Mouse (Mus musculus): ENCODE data around the gene Lsm10. TPM values are rescaled to one million over a fixed set of nuclear protein-coding genes. Genes with fewer than 3 reads are reported as not detected.
"Not testable (repeated sequence)": the region's sequence is repeated elsewhere in the genome, so short reads cannot be mapped to it uniquely, and the experiment has no call there.

Gene Lsm10
- polyA plus RNA-seq, 1 experiment from 2014 or later: 55.8 TPM

DNA sequence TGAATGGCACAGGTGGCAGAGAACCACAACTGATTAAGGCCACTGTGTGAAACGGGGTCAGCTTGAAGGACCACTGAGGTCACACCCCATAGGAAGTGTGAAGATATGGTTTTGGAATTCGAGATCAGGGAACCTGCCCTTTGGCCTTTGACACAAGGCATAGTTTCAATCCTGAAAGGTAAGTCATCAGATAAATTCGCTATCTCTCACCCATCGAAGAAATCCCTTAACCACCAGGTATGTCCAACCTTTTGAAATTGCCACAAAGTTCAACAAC is 5.6 kb upstream of the Lsm10 start:
- H3K4me2 ChIP-seq (ENCODE audit: low read length): no peak overlapping the region
- H3K27ac ChIP-seq (ENCODE audit: low read depth, low read length): no peak overlapping the region
- no peak for ATAC-seq
- H3K9me3 ChIP-seq (ENCODE audit: control insufficient read depth, low read length): no peaks in the 10 kb centered on the region
- no peak overlapping the region for H3K9ac ChIP-seq (ENCODE audit: low read depth, low read length)
- no peaks in the 10 kb centered on the region for H3K36me3 ChIP-seq (ENCODE audit: control insufficient read depth, insufficient read depth, low read length)
- 81% methylated on average over 4 of the region's 4 CpGs for WGBS
- H3K4me3 ChIP-seq (ENCODE audit: low read length): no peak overlapping the region
- no peaks in the 10 kb centered on the region for H3K4me1 ChIP-seq (ENCODE audit: control insufficient read depth, insufficient read depth, low read depth, low read length)
- no peaks in the 10 kb centered on the region for H3K27me3 ChIP-seq (replicated peaks; ENCODE audit: control insufficient read depth, insufficient read depth, low read length)

- Histone ChIP-seq H3K4me1 (ENCODE audit: control insufficient read depth, insufficient read depth, low read depth, low read length) (no peaks in the 10 kb centered on the region; the same call in 1 of the 2 replicates), H3K36me3 (ENCODE audit: control insufficient read depth, insufficient read depth, low read length) (no peaks in the 10 kb centered on the region), H3K9me3 (ENCODE audit: control insufficient read depth, low read length) (no peaks in the 10 kb centered on the region), H3K4me2 (ENCODE audit: low read length) (no peak overlapping the region), H3K27ac (ENCODE audit: low read depth, low read length) (no peak overlapping the region), H3K27me3 (replicated peaks; ENCODE audit: control insufficient read depth, insufficient read depth, low read length) (no peaks in the 10 kb centered on the region), H3K4me3 (ENCODE audit: low read length) (no peak overlapping the region), H3K9ac (ENCODE audit: low read depth, low read length) (no peak overlapping the region)
- 81% methylated on average over 8 of the region's 8 CpGs for WGBS
- ATAC-seq: no peak
Measured at GRCm38 (mm10) chr4:126091873-126092272, 4.5 kb upstream of the Lsm10 start.

DNA sequence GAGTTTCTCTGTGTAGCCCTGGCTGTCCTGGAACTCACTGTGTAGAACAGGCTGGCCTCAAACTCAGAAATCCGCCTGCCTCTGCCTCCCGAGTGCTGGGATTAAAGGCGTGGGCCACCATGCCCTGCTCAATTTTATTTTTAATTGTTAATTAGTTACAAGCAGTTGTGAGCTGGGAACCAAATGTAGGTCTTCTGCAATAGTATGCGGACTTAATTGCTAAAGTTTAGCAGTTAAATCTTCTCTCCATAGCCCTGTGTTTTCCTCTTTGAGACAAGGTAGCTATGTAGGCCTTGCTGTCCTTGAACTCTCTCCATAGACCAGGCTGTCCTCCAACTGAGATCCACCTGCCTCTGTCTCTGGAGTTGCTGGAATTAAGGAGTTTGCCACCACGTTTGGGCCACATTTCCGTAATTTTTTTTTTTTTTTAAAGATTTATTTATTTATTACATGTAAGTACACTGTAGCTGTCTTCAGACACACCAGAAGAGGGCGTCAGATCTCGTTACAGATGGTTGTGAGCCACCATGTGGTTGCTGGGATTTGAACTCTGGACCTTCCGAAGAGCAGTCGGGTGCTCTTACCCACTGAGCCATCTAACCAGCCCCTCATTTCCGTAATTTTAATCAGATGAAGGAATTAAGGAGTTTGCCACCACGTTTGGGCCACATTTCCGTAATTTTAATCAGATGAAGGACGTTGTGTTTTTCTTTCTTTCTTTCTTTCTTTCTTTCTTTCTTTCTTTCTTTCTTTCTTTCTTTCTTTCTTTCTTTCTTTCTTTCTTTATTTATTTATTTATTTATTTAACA is 597 bp upstream of the Lsm10 start:
- not testable (repeated sequence) for H3K9ac ChIP-seq (ENCODE audit: low read depth, low read length); H3K36me3 ChIP-seq (ENCODE audit: control insufficient read depth, insufficient read depth, low read length); H3K27me3 ChIP-seq (replicated peaks; ENCODE audit: control insufficient read depth, insufficient read depth, low read length); ATAC-seq; H3K4me1 ChIP-seq (ENCODE audit: control insufficient read depth, insufficient read depth, low read depth, low read length); H3K27ac ChIP-seq (ENCODE audit: low read depth, low read length); H3K9me3 ChIP-seq (ENCODE audit: control insufficient read depth, low read length)
- peak overlapping the region; percentile 72; the same call in 1 of the 2 replicates for H3K4me3 ChIP-seq (ENCODE audit: low read length)
- 58% methylated on average over 14 of the region's 14 CpGs for WGBS
- H3K4me2 ChIP-seq (ENCODE audit: low read length): peak overlapping the region; percentile 74

DNA sequence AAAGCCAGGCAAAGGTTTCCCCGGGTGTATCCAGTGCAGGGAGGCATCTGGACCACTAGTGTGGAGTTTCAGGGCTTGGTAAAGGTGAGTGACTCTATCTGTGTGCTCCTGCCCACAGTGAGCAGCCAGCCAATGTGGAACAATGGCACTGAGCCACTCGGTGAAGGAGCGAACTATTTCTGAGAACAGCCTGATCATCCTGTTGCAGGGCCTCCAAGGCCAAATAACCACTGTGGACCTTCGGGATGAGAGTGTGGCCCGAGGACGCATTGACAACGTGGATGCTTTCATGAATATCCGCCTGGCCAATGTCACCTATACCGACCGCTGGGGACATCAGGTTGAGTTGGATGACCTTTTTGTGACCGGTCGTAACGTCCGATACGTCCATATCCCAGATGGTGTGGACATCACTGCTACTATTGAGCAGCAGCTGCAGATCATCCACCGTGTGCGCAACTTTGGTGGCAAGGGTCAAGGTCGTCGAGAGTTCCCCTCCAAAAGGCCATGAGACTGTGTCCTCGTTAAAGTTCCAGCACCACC is 1.4 kb downstream of the Lsm10 start:
- H3K27ac ChIP-seq (ENCODE audit: low read depth, low read length): no peak overlapping the region
- no peak for ATAC-seq
- no peak overlapping the region for H3K9ac ChIP-seq (ENCODE audit: low read depth, low read length)
- peaks cover 5% of the 10 kb centered on the region for H3K4me1 ChIP-seq (ENCODE audit: control insufficient read depth, insufficient read depth, low read depth, low read length)
- H3K9me3 ChIP-seq (ENCODE audit: control insufficient read depth, low read length): no peaks in the 10 kb centered on the region
- H3K27me3 ChIP-seq (replicated peaks; ENCODE audit: control insufficient read depth, insufficient read depth, low read length): no peaks in the 10 kb centered on the region
- H3K4me2 ChIP-seq (ENCODE audit: low read length): no peak overlapping the region
- H3K4me3 ChIP-seq (ENCODE audit: low read length): no peak overlapping the region
- WGBS: 96% methylated on average over 20 of the region's 20 CpGs
- H3K36me3 ChIP-seq (ENCODE audit: control insufficient read depth, insufficient read depth, low read length): no peaks in the 10 kb centered on the region

DNA sequence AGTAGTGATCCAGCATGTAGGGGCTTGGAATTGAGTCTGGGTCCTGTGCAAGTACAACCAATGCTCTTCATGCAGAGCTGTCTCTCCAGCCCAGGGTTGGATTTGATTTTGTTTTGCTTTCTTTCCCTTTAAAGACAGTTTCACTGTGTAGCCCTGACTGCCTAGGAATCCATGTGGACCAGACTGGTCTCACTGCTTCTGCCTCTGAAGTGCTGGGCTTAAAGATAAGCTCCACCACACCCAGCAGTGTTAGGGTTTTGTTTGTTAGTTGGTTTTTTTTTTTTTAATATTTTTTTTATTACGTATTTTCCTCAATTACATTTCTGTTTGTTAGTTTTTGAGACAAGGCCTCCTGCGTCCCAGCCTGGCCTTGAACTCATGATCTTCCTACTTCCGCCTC is 2.9 kb downstream of the Lsm10 start:
- Histone ChIP-seq H3K9ac (ENCODE audit: low read depth, low read length) (no peak overlapping the region), H3K4me2 (ENCODE audit: low read length) (no peak overlapping the region), H3K9me3 (ENCODE audit: control insufficient read depth, low read length) (no peaks in the 10 kb centered on the region), H3K27me3 (replicated peaks; ENCODE audit: control insufficient read depth, insufficient read depth, low read length) (no peaks in the 10 kb centered on the region), H3K27ac (ENCODE audit: low read depth, low read length) (no peak overlapping the region), H3K36me3 (ENCODE audit: control insufficient read depth, insufficient read depth, low read length) (no peaks in the 10 kb centered on the region), H3K4me1 (ENCODE audit: control insufficient read depth, insufficient read depth, low read depth, low read length) (peaks cover 10% of the 10 kb centered on the region), H3K4me3 (ENCODE audit: low read length) (no peak overlapping the region)
- WGBS: 94% methylated on average over 3 of the region's 3 CpGs
- no peak for ATAC-seq

DNA sequence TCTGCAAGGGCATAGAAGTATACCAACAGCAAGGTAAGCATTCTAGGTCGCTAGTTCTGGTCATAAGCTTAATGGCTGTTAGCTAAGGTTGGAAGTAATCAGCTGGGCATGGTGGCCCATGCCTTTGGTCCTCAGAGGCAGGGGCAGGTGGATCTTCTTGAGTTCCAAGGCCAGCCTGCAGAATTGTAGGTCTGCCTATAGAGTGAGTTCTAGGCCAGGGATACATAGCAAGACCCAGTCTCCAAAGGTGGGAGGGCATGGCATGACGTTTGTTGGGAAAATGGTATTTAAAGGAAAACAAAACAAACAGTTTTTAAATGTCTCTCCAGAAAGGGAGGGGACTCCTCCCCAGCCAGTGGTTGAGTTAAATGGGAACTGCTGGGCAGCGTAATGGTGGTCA is 4.3 kb downstream of the Lsm10 start:
- Histone ChIP-seq H3K4me3 (ENCODE audit: low read length) (no peak overlapping the region), H3K27me3 (replicated peaks; ENCODE audit: control insufficient read depth, insufficient read depth, low read length) (no peaks in the 10 kb centered on the region), H3K9me3 (ENCODE audit: control insufficient read depth, low read length) (no peaks in the 10 kb centered on the region), H3K27ac (ENCODE audit: low read depth, low read length) (no peak overlapping the region), H3K4me2 (ENCODE audit: low read length) (no peak overlapping the region), H3K4me1 (ENCODE audit: control insufficient read depth, insufficient read depth, low read depth, low read length) (peaks cover 23% of the 10 kb centered on the region), H3K9ac (ENCODE audit: low read depth, low read length) (no peak overlapping the region), H3K36me3 (ENCODE audit: control insufficient read depth, insufficient read depth, low read length) (no peaks in the 10 kb centered on the region)
- no peak for ATAC-seq
- WGBS: 90% methylated on average over 3 of the region's 3 CpGs

- Histone ChIP-seq H3K4me2 (ENCODE audit: low read length) (peak overlapping the region; percentile 71), H3K27me3 (replicated peaks; ENCODE audit: control insufficient read depth, insufficient read depth, low read length) (no peaks in the 10 kb centered on the region), H3K36me3 (ENCODE audit: control insufficient read depth, insufficient read depth, low read length) (no peaks in the 10 kb centered on the region), H3K4me3 (ENCODE audit: low read length) (no peak overlapping the region), H3K27ac (ENCODE audit: low read depth, low read length) (peak overlapping the region; percentile 81), H3K4me1 (ENCODE audit: control insufficient read depth, insufficient read depth, low read depth, low read length) (peaks cover 26% of the 10 kb centered on the region), H3K9ac (ENCODE audit: low read depth, low read length) (no peak overlapping the region), H3K9me3 (ENCODE audit: control insufficient read depth, low read length) (no peaks in the 10 kb centered on the region)
- 33% methylated on average over 7 of the region's 7 CpGs for WGBS
- ATAC-seq: no peak
Measured at GRCm38 (mm10) chr4:126102061-126102841, 5.8 kb downstream of the Lsm10 start.

DNA sequence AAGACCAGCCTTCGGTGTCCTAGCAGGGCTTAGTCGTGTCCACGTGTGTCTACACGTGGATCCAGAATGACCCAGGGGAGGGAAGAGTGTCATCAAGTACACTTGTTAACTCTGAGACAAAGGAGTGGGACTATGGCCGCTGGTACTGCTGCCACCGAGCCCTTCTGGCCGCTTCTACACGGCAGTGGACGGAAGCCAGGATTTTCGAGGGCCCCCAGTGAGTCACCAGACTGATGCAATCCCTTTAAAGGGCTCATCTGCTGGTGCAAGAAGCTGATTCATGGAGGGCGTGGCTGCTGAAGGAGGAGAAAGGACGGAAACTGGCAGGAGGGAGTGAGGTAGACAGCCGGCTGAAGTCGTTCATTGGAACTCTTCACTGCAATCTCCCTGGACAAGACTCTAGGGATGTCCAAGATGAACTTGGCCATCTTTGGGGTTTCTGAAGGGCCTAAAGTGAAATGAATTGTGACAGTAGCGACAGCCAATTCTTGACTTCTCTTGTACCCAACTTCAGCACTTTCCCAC is 6.7 kb downstream of the Lsm10 start:
- H3K27ac ChIP-seq (ENCODE audit: low read depth, low read length): peak overlapping the region; percentile 81
- H3K27me3 ChIP-seq (replicated peaks; ENCODE audit: control insufficient read depth, insufficient read depth, low read length): no peaks in the 10 kb centered on the region
- peak overlapping the region; percentile 20 for H3K9ac ChIP-seq (ENCODE audit: low read depth, low read length)
- WGBS: under 1% methylated on average over 15 of the region's 15 CpGs
- H3K4me3 ChIP-seq (ENCODE audit: low read length): peak overlapping the region; percentile 91
- no peaks in the 10 kb centered on the region for H3K9me3 ChIP-seq (ENCODE audit: control insufficient read depth, low read length)
- no peaks in the 10 kb centered on the region for H3K36me3 ChIP-seq (ENCODE audit: control insufficient read depth, insufficient read depth, low read length)
- peak; percentile 38 for ATAC-seq
- H3K4me1 ChIP-seq (ENCODE audit: control insufficient read depth, insufficient read depth, low read depth, low read length): peaks cover 32% of the 10 kb centered on the region
- H3K4me2 ChIP-seq (ENCODE audit: low read length): peak overlapping the region; percentile 71

DNA sequence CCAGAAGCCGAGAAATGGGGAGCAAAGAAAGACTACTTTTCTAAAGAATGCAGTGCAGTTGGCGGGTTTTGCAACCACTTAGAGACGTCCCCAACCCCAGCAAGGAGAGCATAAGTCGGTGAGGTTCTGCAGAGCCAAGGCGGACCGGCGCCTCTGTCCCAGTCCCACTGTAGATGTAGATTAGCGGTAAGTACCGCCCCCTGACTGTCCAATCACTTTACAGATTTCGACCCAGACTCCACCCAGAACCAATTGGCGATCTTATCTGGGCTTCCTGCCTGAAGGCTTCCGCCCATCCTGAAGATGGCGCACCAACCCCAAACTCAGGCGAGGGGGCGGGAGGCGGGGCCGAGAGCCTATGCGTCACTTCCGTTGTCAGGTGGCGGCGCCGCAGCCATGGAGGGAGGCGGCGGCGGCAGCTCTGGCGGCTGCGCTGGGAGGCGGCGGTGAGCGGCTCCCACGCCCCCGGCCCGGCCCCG is 7.2 kb downstream of the Lsm10 start, which contains the start of gene Stk40:
TSS of gene Stk40 (plus strand) at position 368 of the 479 bp plus-strand sequence.
- WGBS: under 1% methylated on average over 18 of the region's 34 CpGs
- H3K4me3 ChIP-seq (ENCODE audit: low read length): peak within 1 kb of the TSS; percentile 91
- H3K9me3 ChIP-seq (ENCODE audit: control insufficient read depth, low read length): no peaks in the 10 kb centered on the region
- H3K4me2 ChIP-seq (ENCODE audit: low read length): peak within 1 kb of the TSS; percentile 82
- H3K36me3 ChIP-seq (ENCODE audit: control insufficient read depth, insufficient read depth, low read length): no peaks in the 10 kb centered on the region
- peak within 1 kb of the TSS; percentile 89 for H3K9ac ChIP-seq (ENCODE audit: low read depth, low read length)
- H3K27ac ChIP-seq (ENCODE audit: low read depth, low read length): peak within 1 kb of the TSS; percentile 81
- peak; percentile 96 for ATAC-seq
- H3K27me3 ChIP-seq (replicated peaks; ENCODE audit: control insufficient read depth, insufficient read depth, low read length): no peaks in the 10 kb centered on the region
- H3K4me1 ChIP-seq (ENCODE audit: control insufficient read depth, insufficient read depth, low read depth, low read length): peaks cover 37% of the 10 kb centered on the region

Measured in hindbrain, embryonic 16.5 days (tissue).